Mouse (Mus musculus) central nervous system, embryonic 18 days (tissue): Measurements from ENCODE around the gene Gm26938. TPM values are rescaled to one million over a fixed set of nuclear protein-coding genes. Genes with fewer than 3 reads are reported as not detected.

ENCODE experiments used
- polyA plus RNA-seq: library from polyadenylated mRNA; depleted of rRNA; stranded (reverse); fragments of >200 nt; gene quantifications from 2 replicates; pipeline ENCODE4 v1.2.3, GENCODE M21; 2012; rRNA removed

Gene Gm26938
- polyA plus RNA-seq: 0.11 TPM in 1 of 2 replicates, not detected in the other

DNA sequence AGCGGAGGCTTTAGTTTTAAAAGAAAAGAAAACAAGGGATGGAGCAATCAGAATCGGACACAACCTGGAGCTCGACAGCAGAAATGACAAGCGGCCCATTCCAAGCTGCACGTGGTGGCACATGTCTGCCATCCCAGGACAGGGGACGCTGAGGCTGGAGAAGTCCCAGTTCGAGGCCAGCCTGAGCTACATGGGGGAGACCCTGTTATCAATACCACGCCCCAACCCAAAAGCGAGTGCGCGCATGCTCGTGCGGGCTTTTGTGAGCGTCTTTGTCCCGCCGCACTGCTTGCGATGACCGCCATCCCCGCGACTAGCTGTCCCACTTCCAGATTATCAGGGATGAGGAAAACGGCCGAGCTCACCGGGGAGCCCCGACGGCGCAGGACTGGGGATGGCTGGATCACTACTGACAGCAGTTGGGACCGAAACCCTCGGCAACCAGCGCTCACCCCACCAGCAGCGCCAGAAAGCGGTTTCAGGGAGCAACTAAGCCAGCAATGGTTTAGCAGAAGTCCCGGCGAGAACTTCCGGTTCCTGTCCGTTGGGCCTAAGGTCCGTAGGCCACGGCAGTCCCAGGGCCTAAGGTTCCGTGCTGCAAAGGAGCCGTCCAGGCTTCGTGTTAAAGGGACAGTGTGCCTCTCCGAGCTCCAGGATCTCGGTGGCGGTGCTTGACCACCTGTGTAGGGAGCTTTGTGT, at the start of gene Gm26938, which contains the start of gene Psmg3:
Gene Gm26938, minus strand, starts transcription at position 51 of the 699 bp plus-strand sequence.
Gene Psmg3, minus strand, starts transcription at position 529 of the 699 bp plus-strand sequence.

DNA sequence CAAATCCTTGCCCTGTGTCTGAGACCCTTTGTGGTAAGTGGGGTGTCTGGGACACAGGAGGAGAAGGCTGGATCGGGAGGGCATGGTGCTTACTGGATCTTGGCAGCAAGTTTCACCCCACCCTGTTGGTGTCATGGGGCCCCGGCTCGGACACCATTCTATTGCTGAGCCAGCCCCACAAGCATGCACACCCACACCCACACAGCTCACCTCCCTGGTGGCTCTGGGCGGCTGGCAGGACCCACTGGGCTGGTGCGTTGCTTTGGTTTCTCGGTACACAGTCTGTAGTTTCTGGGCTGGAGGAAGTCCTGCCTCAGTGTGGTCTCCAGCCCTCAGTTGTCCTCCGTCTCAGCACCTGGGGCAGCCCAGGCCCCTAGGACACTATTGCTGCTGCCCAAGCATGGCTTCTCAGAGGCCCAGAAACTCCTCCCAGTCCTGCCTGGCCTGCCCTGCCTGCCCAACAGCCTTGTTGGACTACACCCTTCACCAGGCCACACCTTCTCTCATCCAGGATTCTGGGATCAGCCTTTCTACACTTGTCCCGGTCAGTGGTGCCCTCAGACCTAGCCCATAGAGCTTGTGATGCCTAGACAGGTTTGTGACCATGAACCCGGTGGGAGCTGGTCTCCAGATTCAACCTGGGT, 6.5 kb downstream of the Gm26938 start, which contains the start of gene Tmem184a:
Gene Tmem184a, minus strand, starts transcription at position 380 of the 644 bp plus-strand sequence.

DNA sequence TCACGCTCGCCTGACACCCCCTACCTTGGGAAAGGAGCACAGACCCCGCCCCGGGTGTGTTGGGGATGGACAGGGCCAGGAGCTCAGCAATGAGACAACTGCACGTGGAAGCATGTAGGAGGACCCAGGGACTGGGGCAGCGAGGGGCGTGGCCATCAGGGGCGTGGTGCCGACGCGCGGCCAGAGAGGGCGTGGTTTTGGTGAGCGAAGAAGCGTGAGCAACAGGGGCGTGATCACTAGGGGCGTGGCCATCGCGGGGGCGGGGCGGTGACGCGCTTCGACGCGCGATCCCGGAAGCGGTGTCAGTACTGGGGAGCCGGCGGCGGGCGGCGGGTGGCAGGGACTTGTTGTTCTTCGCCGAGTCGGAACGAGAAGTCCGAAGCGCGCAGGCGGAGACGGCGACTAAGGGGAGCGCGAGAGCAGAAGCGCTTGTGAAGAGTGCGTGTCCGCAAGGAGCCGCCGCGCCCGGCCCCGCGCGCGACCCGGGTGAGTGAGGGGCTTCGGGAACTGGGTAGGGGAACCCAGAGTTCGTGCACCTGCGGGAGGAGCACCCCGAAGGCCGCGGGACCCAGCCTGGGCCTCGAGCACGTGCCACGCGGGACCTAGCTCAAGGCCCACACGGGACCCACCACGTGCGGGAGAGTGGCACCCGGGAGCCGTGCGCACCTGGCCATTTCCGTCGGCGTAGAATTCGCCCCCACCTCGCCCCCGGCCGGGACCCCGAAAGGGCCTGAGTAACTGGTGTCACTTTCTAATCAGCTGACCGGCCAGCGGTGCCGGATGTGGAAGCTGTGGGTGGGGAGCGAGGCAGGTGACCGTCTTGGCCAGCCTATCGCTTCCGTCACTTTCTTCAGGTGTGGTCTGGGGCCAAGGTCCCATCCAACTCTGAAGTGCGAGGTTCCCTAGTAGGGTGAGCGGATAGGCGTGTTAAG, 34.7 kb downstream of the Gm26938 start, which contains the start of gene Mafk:
Gene Mafk, plus strand, starts transcription at position 287 of the 932 bp plus-strand sequence.

DNA sequence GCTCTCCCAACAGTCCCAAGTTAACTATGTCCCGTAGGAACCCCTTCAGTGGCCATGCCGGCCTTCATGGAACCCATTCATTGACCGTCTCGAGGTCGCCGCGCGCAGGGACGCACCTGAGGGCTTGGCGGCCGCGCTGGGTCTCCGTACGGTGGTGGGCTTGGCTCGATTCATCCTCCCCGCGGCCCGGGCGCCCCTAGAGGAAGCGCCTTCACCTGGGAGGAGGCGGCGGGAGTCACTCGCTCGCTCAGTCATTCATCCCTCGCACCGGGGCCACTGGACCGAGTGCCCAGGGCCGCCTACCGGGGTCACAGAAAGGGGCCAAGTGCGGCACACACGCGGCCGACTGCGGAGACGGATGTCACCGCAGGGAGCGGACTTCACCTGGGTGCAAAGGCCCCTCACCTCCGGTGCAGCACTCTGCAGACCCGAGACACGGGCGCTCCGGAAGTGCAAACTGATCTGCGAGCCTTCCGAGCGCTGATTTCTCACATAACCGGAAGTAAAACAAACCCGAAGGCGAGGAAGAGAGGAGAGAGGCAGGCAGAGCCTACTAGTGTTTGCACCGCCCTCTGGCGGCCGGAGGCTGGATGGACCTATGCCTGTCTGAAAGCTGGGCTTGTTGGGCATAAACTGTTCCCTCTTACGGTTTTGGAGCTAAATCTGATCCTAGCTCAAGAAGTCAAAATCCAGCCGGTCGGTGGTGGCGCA, 50.8 kb downstream of the Gm26938 start, which contains the start of gene Ints1:
Gene Ints1, minus strand, starts transcription at position 459 of the 711 bp plus-strand sequence.

Other genes starting within 250 kb of the Gm26938 start
- gene Micall2, start 90.1 kb downstream of the Gm26938 start, polyA plus RNA-seq: 8.6 and 9.7 TPM in 2 replicates
- 45.7 and 51.4 TPM in 2 replicates for gene Ints1, start 50.7 kb downstream of the Gm26938 start, polyA plus RNA-seq
- 14.9 and 15.6 TPM in 2 replicates for gene Mafk, start 34.9 kb downstream of the Gm26938 start, polyA plus RNA-seq
- 0.19 and 0.69 TPM in 2 replicates for gene Tmem184a, start 6.5 kb downstream of the Gm26938 start, polyA plus RNA-seq
- 61.6 and 63.3 TPM in 2 replicates for gene Psmg3, start 478 bp upstream of the Gm26938 start, polyA plus RNA-seq
- gene Elfn1, start 81.5 kb upstream of the Gm26938 start, polyA plus RNA-seq: 18.2 and 25.3 TPM in 2 replicates